Mouse (Mus musculus) liver, embryonic 13.5 days (tissue): ENCODE data around the gene Cdc25a. TPM values are rescaled to one million over a fixed set of nuclear protein-coding genes. Genes with fewer than 3 reads are reported as not detected.

ENCODE experiments used
- ATAC-seq: fragments of 200-750 bp; cut with Nextera tagmentation; 2 replicates; pipeline ENCODE4 v1.8.0; 2017; ENCODE audit warnings: low read depth, mild to moderate bottlenecking, moderate number of reproducible peaks, moderate library complexity
- DNase-seq: peaks from one replicate; pipeline ENCODE4 v3.0.0; 2022
- H3K27ac ChIP-seq: fragments of 300-500 bp; sonication (generic); 2 replicates; pipeline ENCODE4 v1.5.1; 2015; ENCODE audit warnings: moderate library complexity, mild to moderate bottlenecking, inconsistent platforms
- H3K27me3 ChIP-seq: fragments of 300-500 bp; sonication (generic); 2 replicates; pipeline ENCODE4 v1.6.1; 2015; ENCODE audit warnings: mild to moderate bottlenecking, inconsistent platforms
- H3K36me3 ChIP-seq: fragments of 300-500 bp; sonication (generic); 2 replicates; pipeline ENCODE4 v1.6.1; 2015; ENCODE audit warnings: mild to moderate bottlenecking, inconsistent platforms
- H3K4me1 ChIP-seq: fragments of 300-500 bp; sonication (generic); replicated peaks from 2 replicates; pipeline ENCODE4 v1.6.1; 2015; ENCODE audit warnings: inconsistent platforms
- H3K4me2 ChIP-seq: fragments of 300-500 bp; sonication (generic); 2 replicates; pipeline ENCODE4 v1.6.1; 2015; ENCODE audit warnings: inconsistent platforms, mild to moderate bottlenecking, moderate library complexity
- H3K4me3 ChIP-seq: fragments of 300-500 bp; sonication (generic); replicated peaks from 2 replicates; pipeline ENCODE4 v1.5.1; 2015; ENCODE audit warnings: mild to moderate bottlenecking, inconsistent platforms
- H3K9ac ChIP-seq: fragments of 300-500 bp; sonication (generic); 2 replicates; pipeline ENCODE4 v1.6.1; 2015; ENCODE audit warnings: mild to moderate bottlenecking, inconsistent platforms
- H3K9me3 ChIP-seq: fragments of 300-500 bp; sonication (generic); replicated peaks from 2 replicates; pipeline ENCODE4 v1.6.1; 2016; ENCODE audit warnings: inconsistent platforms
- WGBS: fragments of 180-500 bp; shearing (Covaris S2); methylation state at CpG from one replicate; pipeline ENCODE4 v1.1.7; 2015; ENCODE audit not compliant: insufficient replicate concordance; 5-methylcytosine and 5-hydroxymethylcytosine counted together
- polyA plus RNA-seq: library from polyadenylated mRNA; unstranded; fragments of >200 nt; fragmentation: Nextera tagmentation; extraction: Ambion mirVana; gene quantifications from 2 replicates; pipeline ENCODE4 v1.2.1, GENCODE M21; 2015

The Cdc25a gene
- polyA plus RNA-seq, 1 experiment from 2014 or later: 16.7 TPM

GRCm38 (mm10) chr9:109895593-109895992 lies 20.2 kb downstream of the Cdc25a start:
- 72% methylated on average over 6 of the region's 6 CpGs for WGBS
- Histone ChIP-seq H3K4me3 (no peak overlapping the region), H3K27me3 (no peaks in the 10 kb centered on the region), H3K27ac (peak overlapping the region; percentile 50; the same call in 1 of the 2 replicates), H3K4me1 (peaks cover 22% of the 10 kb centered on the region), H3K9ac (no peak overlapping the region), H3K9me3 (no peaks in the 10 kb centered on the region), H3K36me3 (peaks cover 52% of the 10 kb centered on the region), H3K4me2 (0 out of 2 replicates have a peak overlapping the region, but pooled peaks have one; percentile 2)
- DNase-seq (no peak), ATAC-seq (0 out of 2 replicates have a peak, but pooled peaks have one; percentile 9)

GRCm38 (mm10) chr9:109896253-109897150 lies 21.1 kb downstream of the Cdc25a start:
- no peak overlapping the region for H3K4me2 ChIP-seq

DNA sequence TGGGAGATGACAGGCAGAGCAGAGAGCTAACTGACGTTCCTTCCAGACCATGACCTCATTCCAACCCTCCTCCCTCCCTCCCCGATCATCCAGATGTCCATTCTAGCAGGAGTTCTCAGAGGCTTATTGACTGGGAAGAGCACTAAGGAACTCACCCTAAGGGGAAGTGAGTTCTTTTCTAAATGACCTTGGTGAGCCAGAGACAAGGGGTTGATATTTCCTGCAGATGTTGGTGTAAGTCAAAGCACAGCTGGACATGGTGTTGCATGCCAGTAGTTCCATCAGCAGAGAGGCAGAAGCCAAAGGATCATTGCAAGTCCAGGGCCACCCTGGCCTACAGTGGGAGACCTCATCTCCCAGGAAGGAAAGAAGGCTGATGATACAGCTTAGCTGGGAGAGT lies 22.6 kb downstream of the Cdc25a start:
- Histone ChIP-seq H3K9ac (no peak overlapping the region), H3K27ac (no peak overlapping the region), H3K9me3 (no peaks in the 10 kb centered on the region), H3K4me3 (no peak overlapping the region), H3K4me2 (no peak overlapping the region), H3K4me1 (peaks cover 22% of the 10 kb centered on the region), H3K27me3 (no peaks in the 10 kb centered on the region), H3K36me3 (peaks cover 28% of the 10 kb centered on the region)
- DNase-seq (no peak), ATAC-seq (no peak)
- 30% methylated on average over 2 of the region's 2 CpGs for WGBS

More at GRCm38 (mm10) chr9:109896253-109897150, 21.1 kb downstream of the Cdc25a start:
- DNase-seq (no peak), ATAC-seq (no peak)
- Histone ChIP-seq H3K4me3 (no peak overlapping the region), H3K9ac (no peak overlapping the region), H3K27ac (peak overlapping the region; percentile 50; the same call in 1 of the 2 replicates), H3K36me3 (peaks cover 43% of the 10 kb centered on the region), H3K27me3 (no peaks in the 10 kb centered on the region), H3K9me3 (no peaks in the 10 kb centered on the region), H3K4me1 (peaks cover 22% of the 10 kb centered on the region)
- WGBS: 74% methylated on average over 8 of the region's 8 CpGs

DNA sequence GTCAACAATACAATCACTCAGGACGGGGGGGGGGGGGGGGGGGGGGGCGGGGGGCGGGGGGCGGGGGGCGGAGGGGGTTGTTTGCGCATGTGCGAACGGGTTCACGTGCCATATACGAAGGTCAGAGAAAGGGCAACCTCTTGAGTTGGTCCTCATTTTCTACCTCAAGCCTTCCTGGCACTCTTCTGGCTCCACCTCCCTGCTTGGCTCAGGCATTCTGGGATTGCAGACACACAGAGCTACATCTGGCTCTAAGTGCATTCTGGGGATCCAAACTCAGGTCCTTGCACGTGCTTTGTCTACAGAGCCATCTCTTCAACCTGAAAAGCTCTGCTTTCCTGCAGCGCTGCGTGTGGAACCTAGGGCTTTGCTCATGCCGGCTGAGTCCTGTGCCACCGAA lies 24.0 kb downstream of the Cdc25a start:
- no peak for DNase-seq
- Histone ChIP-seq H3K36me3 (peaks cover 15% of the 10 kb centered on the region), H3K27me3 (no peaks in the 10 kb centered on the region), H3K27ac (no peak overlapping the region), H3K4me1 (peaks cover 14% of the 10 kb centered on the region), H3K4me2 (no peak overlapping the region), H3K9me3 (no peaks in the 10 kb centered on the region), H3K9ac (no peak overlapping the region), H3K4me3 (no peak overlapping the region)
- 62% methylated on average over 10 of the region's 15 CpGs for WGBS
- ATAC-seq: no peak

DNA sequence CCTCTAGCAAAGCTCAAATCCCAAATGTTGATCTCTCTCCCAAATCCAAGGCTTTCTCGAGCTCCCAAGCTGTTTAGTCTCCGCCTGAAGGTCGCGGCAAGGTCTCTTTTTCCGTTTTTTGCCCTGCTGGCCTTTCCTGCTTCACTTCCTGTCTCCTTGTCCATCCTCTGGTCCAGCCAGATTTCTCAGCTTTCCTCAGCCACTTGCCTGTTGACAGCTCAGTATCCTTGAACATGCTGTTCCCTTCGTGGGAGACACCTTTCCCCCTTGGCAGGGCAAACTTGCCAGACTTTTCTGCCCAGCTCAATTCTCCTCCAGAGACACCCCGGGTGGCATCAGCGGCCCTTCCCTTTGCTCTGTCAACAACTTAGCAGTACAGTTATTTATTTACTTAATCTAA lies 24.4 kb downstream of the Cdc25a start:
- WGBS: 47% methylated on average over 8 of the region's 8 CpGs
- ATAC-seq: no peak
- no peaks in the 10 kb centered on the region for H3K27me3 ChIP-seq

DNA sequence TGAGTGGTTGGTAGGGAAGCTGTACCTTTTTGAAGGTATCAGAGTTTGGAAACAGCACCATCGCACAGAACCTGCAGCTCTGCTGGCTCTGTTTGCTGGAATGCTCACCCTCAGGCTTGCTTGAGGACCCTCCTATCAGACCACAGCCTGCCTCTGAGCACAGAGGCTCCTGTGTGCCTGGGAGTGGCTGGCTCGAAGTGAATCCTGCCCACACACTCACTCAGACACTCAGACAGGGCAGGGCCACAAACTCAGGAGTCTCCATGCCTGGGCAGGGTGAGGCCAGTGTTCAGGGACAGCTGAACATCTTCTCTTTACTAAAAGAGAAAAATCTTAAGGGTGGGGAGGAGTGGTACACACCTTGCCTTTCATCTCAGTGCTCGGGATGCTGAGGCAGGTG lies 25.2 kb downstream of the Cdc25a start:
- Histone ChIP-seq H3K36me3 (peaks cover 4% of the 10 kb centered on the region; the same call in 1 of the 2 replicates), H3K4me2 (no peak overlapping the region), H3K4me3 (no peak overlapping the region), H3K27me3 (no peaks in the 10 kb centered on the region), H3K4me1 (peaks cover 14% of the 10 kb centered on the region), H3K27ac (no peak overlapping the region), H3K9ac (no peak overlapping the region), H3K9me3 (no peaks in the 10 kb centered on the region)
- no peak for ATAC-seq
- DNase-seq: no peak
- 56% methylated on average over 3 of the region's 3 CpGs for WGBS

More for the DNA sequence above, 24.4 kb downstream of the Cdc25a start:
- Histone ChIP-seq H3K36me3 (peaks cover 11% of the 10 kb centered on the region; the same call in 1 of the 2 replicates), H3K4me1 (peaks cover 14% of the 10 kb centered on the region), H3K4me3 (no peak overlapping the region), H3K27ac (no peak overlapping the region), H3K9me3 (no peaks in the 10 kb centered on the region), H3K9ac (no peak overlapping the region), H3K4me2 (no peak overlapping the region)
- DNase-seq: no peak

GRCm38 (mm10) chr9:109902246-109902645 lies 26.9 kb downstream of the Cdc25a start:
- WGBS: 65% methylated on average over 4 of the region's 4 CpGs

DNA sequence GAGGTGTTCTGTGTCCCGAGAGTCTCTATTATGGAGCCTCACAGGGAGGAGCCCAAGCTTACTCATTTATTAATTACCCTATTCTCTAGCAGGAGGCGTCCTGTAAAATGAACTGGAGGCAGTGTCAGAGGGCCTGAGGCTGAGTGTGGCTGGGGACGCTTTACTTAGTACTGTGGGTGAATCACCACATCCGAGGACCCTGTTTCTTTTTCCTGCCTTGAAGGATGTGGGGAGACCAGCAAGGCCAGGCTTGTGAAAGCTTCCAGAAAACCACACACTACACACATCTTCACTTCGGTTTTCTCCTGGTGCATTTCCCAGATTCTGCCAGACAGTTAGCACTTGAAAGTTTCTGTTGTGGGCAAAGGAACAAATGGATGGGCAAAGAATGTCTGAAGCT lies 27.4 kb downstream of the Cdc25a start:
- no peak for DNase-seq
- WGBS: 52% methylated on average over 5 of the region's 5 CpGs
- Histone ChIP-seq H3K9ac (no peak overlapping the region), H3K36me3 (no peaks in the 10 kb centered on the region), H3K4me1 (peaks cover 15% of the 10 kb centered on the region), H3K4me2 (no peak overlapping the region), H3K27ac (no peak overlapping the region), H3K4me3 (no peak overlapping the region), H3K9me3 (no peaks in the 10 kb centered on the region), H3K27me3 (no peaks in the 10 kb centered on the region)
- no peak for ATAC-seq

More at GRCm38 (mm10) chr9:109902246-109902645, 26.9 kb downstream of the Cdc25a start:
- no peak overlapping the region for H3K27ac ChIP-seq
- H3K4me3 ChIP-seq: no peak overlapping the region
- H3K9ac ChIP-seq: no peak overlapping the region
- no peak overlapping the region for H3K4me2 ChIP-seq
- ATAC-seq (no peak), DNase-seq (no peak)
- no peaks in the 10 kb centered on the region for H3K9me3 ChIP-seq
- peaks cover 11% of the 10 kb centered on the region for H3K4me1 ChIP-seq
- no peaks in the 10 kb centered on the region for H3K36me3 ChIP-seq
- H3K27me3 ChIP-seq: no peaks in the 10 kb centered on the region

DNA sequence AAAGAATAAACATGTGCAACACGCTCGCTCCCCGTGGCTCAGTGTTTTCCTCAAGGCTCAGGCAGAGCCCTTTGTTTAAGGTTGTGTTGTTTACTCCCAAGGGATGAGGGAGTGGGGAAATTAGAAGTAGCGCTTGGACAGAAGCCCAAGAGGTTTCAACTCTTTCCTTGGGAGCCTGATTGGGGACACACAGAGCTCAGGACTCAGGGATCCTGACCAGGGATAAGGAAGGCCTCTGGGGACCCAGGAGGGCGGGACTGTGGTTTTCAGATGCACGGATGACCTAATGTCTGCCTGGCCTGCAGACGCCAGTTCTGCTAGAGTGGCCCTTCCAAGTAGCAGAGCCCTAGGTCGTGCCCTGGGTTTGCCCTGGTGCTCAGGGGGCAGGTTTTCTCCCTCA lies 31.9 kb downstream of the Cdc25a start:
- no peak for ATAC-seq
- H3K27me3 ChIP-seq: no peaks in the 10 kb centered on the region
- H3K27ac ChIP-seq: no peak overlapping the region
- H3K4me2 ChIP-seq: no peak overlapping the region
- WGBS: 47% methylated on average over 8 of the region's 8 CpGs
- no peak for DNase-seq
- H3K4me1 ChIP-seq: peaks cover 7% of the 10 kb centered on the region
- no peak overlapping the region for H3K9ac ChIP-seq
- no peak overlapping the region for H3K4me3 ChIP-seq
- no peaks in the 10 kb centered on the region for H3K36me3 ChIP-seq
- no peaks in the 10 kb centered on the region for H3K9me3 ChIP-seq

DNA sequence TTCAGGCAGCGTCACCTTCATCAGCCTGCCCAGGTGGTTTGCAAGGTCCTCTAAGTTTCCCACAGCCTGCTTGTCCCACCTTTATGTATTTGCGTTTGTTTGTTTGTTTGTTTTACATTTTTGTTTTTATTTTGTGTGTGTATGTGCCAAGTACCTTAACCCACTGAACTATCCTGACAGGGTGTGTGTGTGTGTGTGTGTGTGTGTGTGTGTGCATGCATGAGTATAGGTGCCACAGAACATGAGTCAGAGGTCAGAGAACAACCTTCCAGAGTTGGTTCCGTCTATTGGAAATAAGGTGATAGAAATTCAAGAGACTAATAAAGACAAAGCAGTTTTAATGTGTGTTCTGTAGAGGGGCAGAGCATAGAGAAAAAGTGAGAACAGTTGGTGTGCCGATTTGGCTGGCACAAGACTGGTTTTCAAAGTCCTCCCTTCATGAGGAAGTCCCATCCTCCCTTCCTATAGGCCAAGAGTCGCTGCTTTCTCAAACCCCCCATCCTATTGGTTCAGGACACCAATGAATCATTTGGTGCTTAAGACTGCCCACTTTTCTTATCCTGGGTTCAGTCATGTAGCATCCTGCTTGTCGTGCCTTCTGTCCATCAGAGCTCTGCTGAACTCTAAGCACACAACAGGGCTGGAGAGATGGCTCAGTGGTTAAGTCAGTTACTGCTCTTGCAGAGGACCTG lies 32.5 kb downstream of the Cdc25a start:
- H3K4me1 ChIP-seq: peaks cover 7% of the 10 kb centered on the region
- no peaks in the 10 kb centered on the region for H3K9me3 ChIP-seq
- DNase-seq (no peak), ATAC-seq (0 out of 2 replicates have a peak, but pooled peaks have one; percentile 54)
- 43% methylated on average over 6 of the region's 6 CpGs for whole genome bisulfite sequencing
- H3K4me3 ChIP-seq: no peak overlapping the region
- no peak overlapping the region for H3K9ac ChIP-seq
- H3K27me3 ChIP-seq: no peaks in the 10 kb centered on the region
- no peak overlapping the region for H3K27ac ChIP-seq
- no peaks in the 10 kb centered on the region for H3K36me3 ChIP-seq
- H3K4me2 ChIP-seq: no peak overlapping the region

- WGBS: 60% methylated on average over 8 of the region's 8 CpGs
These were observed 33.7 kb downstream of the Cdc25a start for GRCm38 (mm10) chr9:109909102-109909501.

More at GRCm38 (mm10) chr9:109909102-109909501, 33.7 kb downstream of the Cdc25a start:
- Histone ChIP-seq H3K4me2 (no peak overlapping the region), H3K4me1 (peaks cover 9% of the 10 kb centered on the region), H3K27me3 (no peaks in the 10 kb centered on the region), H3K27ac (no peak overlapping the region), H3K36me3 (no peaks in the 10 kb centered on the region), H3K9ac (no peak overlapping the region), H3K4me3 (no peak overlapping the region), H3K9me3 (no peaks in the 10 kb centered on the region)
- no peak for ATAC-seq
- no peak for DNase-seq
